Mouse (Mus musculus) adrenal gland, postnatal 4 days (tissue): ENCODE results near the gene Parp3. TPM values are rescaled to one million over a fixed set of nuclear protein-coding genes. Genes with fewer than 3 reads are reported as not detected.

ENCODE experiments used
- DNase-seq, 2 experiments: peaks; one replicate each; pipeline ENCODE4 v3.0.0; 2021 to 2022; ENCODE audit warnings: low spot score in 2 of 2, mixed read lengths in 2 of 2
- total RNA-seq, 2 experiments: library from RNA; stranded (reverse); gene quantifications; 2 replicates each; pipeline ENCODE4 v1.2.3; 2021

Parp3 gene
- total RNA-seq, 2 experiments from 2014 or later = 15.8 to 18.1 TPM

DNA sequence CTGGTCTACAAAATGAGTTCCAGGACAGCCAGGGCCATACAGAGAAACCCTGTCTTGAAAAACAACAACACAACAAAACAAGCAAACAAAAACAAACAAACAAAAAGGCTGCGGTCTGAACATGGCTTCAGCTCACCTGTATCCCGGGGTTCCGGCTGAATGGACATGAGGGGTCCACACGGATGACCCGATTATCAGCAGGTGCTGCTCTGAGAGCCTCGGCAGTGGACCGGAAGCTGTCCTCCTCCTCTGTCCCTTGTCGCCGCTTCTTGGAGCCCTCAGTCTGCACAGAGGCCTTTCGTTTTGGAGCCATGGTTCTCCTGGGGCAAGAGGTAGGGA is 1.1 kb downstream of the Parp3 start, which contains the start of gene Rrp9:
Gene Rrp9, plus strand, starts transcription at position 301 of the 339 bp plus-strand sequence.
- DNase-seq = no peak

DNA sequence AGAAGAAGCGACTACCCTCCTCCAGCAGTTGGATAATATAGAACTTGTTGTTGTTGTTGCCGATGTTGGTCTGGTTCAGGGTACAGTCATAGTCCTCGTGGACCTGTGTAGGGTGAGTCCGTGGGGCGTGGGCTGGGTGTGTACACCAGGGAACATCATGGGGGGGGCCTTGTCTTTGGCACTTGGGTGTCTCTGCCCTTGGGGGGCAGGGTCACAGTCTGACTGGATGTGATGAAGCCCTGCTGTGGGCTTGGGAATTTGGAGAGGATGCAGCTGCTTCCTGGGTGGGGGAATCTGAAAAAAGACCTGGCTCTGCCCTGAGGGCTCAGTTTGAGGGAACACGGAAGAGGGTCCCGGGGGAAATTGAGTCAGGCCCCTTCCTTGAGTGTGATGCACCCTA is 1.7 kb downstream of the Parp3 start:
- DNase-seq = no peak

DNA sequence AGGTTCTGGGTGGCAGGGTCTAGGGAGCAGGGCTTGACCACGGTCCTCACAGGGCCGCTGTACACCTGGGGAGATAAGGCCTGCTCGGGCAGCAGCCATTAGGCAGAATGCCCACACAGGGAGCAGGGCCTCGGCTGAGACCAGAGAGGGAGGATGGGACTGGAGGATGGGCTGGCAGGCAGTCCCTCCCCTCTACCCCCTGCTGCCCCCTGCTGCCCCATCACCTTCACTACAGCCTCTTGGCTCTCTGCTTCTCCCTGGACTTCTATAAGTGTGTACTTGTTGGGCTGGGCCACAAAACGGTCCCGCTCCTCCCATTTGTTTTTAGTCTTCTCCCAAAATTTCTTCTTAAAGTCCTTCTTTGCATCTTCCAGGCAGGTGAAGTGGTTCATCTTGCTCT is 2.3 kb downstream of the Parp3 start:
- DNase-seq = peak in 1 of 2 experiments; percentile 62

DNA sequence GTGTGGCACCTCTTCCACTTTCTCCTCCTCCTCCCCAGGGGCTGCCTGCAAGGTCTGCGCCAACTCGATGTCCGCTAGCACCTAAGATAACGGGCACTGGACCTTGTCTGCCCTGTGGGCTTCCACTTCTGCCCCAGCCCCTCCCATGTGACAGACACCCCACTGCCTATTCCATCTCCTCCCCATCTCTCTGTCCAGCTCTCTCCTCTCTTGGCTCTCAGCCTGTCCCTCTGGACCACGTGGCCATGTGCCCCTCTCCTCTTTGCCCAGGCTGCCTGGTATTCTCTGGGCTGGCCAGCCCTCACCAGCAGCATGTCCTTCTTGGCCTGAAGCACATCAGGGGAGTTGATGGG is 3.0 kb downstream of the Parp3 start:
- DNase-seq = no peak

DNA sequence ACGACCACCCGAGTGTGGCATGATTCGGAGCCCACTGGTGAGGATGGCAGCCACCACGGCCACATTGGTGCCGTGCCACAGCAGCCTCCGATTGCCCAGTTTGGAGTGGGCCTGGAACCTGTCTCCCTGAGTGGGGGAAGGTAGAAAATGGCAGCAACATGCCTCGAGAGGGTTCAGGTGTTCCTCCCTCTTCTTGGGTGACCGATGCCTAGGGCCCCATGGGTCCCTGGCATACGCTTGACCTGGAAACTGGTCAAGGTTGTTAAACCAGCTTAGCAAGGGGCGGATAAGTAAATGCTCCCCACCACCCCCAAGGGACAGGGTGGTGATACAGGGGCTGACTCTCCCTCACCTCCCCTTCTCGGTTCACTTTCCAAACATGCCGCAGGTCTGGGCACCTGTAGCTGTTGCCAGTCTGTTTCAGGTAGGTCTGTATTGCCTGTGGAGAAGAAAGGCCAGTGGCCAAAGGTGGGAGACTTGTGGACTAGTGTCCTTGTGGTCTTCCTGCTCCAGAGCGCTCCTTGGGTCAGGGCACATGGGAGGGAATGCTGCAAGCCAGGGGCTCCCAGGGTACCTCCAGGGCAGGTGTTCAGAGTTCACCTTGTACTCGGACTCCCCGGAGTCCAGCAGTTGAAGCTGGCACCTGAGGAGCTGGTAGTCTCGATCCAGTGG is 3.5 kb downstream of the Parp3 start:
- DNase-seq = no peak

DNA sequence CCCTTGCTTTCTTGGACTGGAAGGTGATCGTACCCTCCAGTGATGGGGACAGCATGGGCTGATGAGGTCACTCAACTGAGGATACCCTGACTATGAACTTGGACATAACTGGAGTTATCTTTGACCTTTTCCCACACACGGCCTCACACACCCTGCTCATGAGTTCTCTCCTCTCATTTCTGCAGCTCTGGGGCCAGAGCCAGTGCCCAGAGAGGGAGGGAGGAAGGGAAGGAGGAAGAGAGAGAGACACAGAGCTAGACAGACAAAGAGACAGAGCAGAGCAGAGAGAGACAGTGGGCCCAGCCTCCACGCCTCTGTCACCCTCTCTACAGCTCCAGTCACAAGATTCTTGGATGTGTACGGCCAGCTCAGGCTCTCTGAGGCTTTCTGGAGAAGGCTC is 4.4 kb downstream of the Parp3 start:
- DNase-seq = no peak

DNA sequence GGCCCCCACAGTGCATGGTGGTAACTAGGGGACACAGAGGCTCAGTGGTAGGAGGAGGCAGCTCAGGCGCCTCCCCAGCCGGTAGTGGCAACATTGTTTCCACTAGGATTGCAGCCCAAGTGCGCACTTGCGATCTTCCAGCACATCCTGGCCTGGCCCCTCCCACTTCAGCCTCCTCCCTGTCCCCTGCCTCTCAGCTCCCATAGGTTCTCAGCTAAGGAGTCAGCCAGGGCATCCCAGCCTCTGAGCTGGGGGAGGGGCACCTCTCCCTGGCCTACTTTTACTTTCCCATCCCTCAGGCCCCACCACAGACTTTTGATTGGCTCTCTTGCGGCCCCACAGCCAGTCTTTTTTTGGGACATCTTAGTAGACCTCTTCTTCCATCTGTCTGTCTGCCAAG is 4.9 kb downstream of the Parp3 start:
- DNase-seq = no peak

DNA sequence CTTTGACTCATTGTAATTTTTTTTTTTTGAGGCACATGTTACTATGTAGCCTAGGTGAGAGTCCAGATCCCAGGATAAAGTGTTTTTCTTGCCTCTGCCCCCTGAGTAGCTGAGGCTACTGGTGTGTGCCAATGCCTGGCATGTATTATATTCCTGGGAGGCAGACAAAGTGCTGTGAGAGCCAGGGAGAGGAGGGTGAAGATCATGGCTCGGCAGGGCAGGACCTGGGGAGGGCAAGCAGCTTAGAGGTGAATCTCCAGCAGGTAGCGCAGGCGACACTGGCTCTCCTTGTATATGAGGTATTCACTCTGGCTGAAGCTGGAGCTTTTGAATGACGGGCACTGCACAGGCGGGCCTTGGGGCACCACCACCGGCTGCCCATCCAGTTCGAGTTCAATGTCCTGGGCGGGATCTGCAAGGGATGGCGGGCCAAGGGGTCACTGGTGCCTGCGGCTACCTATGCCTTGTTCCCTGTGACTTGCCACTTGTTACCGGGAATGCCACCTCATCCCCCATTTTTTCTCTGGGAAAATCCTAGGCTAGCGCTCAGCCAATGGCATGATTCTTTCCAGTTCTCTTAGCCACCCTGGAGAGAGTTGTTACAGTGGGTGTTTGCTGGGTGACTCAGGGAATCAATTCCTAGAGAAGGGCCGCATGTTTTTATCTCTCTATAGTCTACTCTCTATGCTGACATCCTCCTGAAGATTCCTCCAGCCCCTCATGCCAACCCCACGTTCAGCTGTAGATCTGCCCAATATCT is 5.6 kb downstream of the Parp3 start:
- no peak for DNase-seq

DNA sequence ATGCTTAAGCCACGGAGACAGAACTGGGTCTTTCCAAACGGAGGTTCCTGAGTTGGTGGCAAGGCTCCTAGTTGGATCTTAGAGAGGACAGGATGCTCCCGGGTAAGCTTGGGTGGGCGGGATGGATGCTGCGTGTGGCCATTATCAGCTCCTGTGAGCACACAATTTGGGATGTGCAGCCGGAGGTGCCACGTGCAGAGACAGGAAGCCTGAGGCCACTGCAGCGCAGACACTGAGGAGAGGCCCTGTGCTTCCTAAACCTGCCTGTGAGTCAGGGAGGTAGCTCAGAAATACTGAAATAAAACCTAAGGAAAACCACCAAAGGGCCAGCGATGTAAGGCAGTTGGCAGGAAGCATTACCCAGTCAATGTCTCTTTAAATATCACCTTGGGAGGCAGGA is 7.0 kb downstream of the Parp3 start:
- no peak for DNase-seq

DNA sequence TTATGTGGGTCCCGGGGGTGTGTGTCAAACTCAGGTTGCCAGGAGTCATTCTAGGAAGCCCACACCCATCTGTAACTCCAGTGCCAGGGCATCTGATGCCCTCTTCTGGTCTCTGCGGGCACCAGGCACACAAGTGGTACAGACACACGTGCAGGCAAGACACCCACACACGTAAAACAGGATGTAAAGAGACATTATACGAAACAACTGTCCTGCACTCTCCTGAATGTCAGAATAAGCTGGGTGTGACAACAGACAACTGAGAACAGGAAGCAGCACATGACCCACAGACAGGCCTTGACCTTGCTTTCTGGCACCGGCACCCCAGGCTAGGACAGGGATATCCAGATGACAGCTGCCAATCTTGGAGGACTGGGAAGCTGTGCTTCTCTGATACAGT is 7.4 kb downstream of the Parp3 start:
- DNase-seq = no peak

DNA sequence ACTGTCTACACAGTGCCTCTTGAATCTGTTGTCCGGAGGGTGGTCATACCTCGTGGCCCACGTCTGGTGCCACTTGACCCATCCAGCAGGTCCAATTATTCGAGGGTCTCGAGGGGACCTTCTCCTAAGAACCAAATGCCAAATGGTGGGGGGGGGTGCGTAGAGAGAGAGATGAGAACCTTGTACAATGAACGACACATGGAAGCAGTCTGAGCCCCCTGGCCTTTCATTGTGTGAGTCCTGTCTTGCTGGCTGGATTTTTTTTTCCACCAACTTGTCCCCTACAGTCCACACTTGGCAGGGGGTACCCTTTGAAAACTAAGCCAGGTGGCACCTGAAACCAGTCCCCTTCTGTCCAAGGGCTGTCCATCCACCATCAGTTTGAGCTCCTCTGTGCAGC is 9.0 kb downstream of the Parp3 start:
- DNase-seq = no peak

DNA sequence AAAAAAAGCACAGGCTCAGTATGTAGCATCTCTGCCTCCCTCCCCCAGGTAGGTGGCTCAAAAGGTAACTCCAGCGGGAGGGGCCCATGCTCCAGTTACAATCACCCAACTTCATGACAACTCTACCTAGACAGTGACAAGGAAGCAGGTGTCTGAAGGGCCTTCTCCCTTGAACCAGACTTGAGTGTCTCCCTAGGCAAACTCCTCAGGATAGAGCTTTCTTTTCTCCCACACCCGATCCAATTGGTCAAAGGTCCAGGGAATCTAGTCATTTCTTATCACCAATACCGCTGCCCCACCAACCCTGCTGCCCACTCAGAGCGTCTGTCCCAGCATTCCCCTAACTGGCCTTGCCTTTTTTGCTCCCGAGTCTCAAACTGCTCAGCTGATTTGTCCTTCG is 10.0 kb downstream of the Parp3 start:
- no peak for DNase-seq

DNA sequence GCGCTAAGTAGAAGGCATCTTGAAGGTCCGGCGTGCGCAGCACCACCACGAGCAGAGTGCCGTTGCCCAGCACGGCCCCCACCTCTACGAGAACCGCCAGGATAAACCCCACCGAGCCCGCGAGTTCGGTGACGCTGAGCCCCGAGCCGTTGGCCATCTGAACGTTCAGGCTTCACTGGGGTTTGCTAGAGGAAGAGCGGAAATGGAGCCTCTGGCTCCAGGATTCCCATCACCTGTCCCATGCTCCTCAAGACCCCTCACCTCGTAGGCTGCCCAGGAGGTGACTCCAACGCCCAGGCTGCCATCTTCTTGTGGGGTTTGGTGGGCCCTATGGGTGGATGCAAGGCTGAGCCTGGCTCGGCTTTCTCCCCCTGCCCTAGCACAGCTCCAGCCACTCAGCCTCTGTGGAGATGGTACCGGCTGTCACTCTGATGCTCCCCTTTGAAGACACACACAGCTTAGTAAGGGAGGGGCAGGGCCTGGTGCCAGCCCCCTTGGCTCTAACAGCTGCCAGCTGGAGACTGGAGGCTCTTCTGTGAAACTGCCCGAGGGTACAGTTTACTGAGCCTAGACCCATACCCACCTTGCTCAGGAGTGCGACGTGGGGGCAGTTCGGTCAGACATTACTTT is 11.1 kb downstream of the Parp3 start, which contains the start of gene Gpr62:
Gene Gpr62, minus strand, starts transcription at position 368 of the 630 bp plus-strand sequence.
- no peak for DNase-seq

DNA sequence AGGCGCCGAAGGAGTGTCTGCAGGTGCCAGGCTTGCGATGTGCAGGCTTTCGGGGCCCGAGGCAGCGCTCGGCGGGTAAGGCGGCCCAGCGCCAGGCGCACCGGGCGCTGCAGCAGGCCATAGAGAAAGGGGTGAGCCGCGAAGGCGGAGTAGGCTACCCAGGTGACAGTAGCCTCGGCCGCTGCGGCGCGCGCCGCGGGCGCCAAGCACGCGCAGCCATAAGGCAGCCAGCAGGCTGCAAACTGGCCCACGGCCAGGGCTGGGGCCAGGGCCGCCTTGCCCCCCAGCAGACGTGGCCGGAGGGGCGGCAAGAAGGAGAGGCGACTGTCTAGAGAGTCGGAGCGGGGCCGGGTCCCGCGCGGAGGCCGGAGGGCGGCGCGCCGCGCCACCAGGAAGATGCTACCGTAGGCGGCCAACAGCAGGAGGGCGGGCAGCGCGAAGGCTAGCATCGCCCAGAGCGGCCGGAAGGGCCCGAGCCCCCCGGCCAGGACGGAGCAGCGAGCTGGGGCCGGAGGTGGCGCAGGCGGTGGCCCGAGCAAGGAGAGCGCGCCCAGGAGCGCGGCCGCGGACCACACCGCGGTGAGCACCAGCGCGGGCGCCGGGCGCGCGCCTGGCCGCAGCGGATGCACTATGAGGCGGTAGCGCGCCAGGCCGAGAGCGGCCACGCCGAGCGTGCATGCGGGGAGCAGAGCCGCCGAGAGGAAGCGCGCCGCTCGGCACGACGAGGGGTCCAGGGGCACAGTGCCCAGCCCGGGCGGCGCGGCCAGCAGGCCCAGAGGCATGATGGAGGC is 11.8 kb downstream of the Parp3 start:
- DNase-seq = no peak

DNA sequence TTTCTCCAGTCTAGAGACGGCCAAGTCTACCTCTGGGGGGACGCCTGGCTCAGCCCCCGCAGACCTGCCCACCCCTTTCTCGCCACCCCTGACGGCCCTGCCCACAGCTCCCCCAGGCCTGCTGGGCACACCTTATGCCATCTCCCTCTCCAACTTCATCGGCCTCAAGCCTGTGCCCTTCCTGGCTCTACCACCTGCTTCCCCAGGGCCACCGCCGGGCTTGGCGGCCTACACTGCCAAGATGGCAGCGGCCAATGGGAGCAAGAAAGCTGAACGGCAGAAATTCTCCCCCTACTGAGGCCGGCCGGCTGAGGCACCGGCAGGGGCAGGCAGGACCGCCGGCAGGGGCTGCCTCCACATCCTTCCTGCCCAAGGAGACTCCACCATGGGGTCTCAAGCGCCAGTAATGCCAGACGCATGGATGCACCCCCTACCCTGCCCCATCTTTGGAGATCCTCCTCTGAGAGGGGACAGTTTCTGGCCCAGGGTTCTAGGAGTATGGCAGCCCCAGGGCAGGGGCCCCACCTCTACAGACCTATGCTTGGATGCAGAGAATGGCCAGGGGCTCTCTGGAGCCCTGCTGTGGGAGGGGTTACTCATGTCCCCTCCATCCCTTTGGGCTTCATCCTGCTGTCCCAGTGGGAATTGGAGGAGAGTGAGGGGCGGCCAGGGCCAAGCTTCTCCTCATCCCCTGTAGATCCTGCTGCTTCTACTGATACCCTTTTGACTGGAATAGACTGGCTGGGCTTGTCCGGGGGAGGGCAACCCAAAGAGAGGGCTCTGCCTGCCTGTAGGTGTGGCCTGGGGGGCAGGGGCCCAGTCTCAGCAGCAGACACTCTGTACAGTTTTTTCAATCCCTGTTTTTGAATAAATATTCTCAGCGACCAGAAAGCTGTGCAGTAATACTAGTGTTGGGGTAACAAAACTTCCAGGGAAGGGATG is 13.4 kb downstream of the Parp3 start:
- no peak for DNase-seq

DNA sequence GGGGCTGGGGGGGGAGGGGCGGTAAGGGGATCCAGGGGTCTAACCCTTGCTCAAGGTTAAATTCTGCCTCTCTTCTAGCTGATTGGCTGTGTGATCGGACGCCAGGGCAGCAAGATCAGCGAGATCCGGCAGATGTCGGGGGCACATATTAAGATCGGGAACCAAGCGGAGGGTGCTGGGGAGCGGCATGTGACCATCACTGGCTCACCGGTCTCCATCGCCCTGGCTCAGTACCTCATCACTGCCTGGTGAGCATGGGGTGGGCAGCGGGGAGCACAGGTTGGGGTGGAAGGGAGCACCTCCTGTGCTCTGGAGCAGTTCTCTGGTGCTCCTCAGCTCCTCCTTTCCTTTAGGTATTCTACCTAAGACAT is 14.3 kb downstream of the Parp3 start:
- DNase-seq = no peak

DNA sequence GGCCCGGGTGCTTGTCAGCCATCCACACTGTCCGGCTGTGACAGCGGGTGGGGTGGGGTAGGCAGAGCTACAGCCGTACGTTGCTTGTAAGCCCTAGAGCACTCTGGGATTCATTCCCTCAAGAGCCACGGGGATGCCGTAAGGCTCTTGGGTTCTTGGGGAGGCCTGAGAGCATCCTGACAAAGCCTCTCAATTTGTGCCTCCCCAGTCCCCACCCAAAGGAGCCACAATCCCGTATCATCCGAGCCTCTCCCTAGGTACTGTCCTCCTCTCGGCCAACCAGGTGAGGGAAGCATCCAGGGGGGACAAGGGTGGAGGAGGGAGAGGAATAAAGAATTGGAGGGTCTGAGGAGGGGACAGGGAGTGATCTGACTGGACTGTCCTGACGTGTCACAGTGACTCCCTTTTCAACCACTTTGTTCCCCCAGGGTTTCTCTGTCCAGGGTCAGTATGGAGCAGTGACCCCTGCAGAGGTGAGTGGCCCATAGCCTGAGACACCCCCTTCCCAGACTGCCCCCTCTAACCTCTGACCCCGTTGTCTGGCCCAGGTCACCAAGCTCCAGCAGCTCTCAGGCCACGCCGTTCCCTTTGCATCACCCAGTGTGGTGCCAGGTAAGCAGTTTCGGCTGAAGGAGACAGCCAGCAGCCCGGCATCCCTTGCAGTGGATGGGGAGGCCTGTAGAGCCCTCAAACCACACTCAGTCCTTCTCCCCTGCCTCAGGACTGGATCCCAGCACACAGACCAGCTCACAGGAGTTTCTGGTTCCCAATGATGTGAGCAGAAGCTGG is 14.9 kb downstream of the Parp3 start:
- DNase-seq = no peak

DNA sequence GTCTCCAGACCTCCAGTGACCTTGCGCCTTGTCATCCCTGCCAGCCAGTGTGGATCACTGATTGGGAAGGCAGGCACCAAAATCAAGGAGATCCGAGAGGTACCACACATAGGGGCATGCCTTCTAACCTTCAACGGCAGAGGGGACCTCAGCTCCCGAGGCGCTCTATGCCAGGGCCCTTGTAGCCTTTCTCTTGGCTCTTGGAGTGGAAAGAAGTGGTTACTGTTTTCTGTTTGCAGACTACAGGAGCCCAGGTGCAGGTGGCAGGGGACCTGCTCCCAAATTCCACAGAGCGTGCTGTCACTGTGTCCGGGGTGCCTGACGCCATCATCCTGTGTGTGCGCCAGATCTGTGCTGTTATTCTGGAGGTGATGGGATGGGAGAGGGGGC is 15.7 kb downstream of the Parp3 start:
- DNase-seq = no peak

DNA sequence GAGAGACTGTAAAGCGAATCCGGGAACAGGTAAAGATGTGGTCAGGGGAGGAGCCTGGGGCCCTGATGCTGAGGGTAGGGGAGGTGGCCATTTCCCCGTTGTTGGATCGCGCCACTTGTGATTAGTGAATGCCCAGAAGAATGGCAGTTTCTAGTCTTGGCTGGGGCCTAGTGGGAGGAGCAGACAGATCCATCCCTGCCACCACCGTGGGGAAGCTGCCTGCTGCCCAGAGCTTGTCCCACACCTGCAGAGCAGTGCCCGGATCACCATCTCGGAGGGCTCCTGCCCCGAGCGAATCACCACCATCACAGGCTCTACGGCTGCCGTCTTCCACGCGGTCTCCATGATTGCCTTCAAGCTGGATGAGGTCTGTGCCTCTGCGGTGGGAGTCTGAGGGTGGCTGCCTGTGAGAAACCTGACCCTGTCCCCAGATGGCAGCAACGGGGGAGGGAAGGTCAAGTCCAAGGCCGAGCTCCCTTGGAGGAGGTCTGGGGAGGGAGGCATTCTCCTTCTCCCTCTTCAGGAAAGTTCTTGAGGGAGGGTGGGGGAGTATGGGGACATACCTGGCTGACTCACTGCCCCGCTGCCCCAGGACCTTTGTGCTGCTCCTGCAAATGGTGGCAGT is 16.2 kb downstream of the Parp3 start:
- no peak for DNase-seq
